Mouse (Mus musculus) liver, embryonic 14.5 days (tissue): ENCODE data around the gene Pan2. TPM values are rescaled to one million over a fixed set of nuclear protein-coding genes. Genes with fewer than 3 reads are reported as not detected.

ENCODE experiments used
- ATAC-seq: fragments of 200-750 bp; cut with Nextera tagmentation; 2 replicates; pipeline ENCODE4 v1.8.0; 2017; ENCODE audit warnings: moderate number of reproducible peaks, mild to moderate bottlenecking, moderate library complexity; ENCODE audit not compliant: insufficient read depth
- DNase-seq, 3 experiments: peaks; one replicate each; pipeline ENCODE4 v3.0.0-alpha.2; 2012 to 2013; ENCODE audit warnings: low read depth in 3 of 3, low spot score in 3 of 3
- H3K27ac ChIP-seq: fragments of 300-500 bp; sonication (generic); 2 replicates; pipeline ENCODE4 v1.5.1; 2014; ENCODE audit warnings: moderate library complexity, mild to moderate bottlenecking, control low read depth, inconsistent platforms
- H3K27me3 ChIP-seq: fragments of 300-500 bp; sonication (generic); 2 replicates; pipeline ENCODE4 v1.6.1; 2014; ENCODE audit warnings: mild to moderate bottlenecking, low read length, moderate library complexity; ENCODE audit not compliant: control insufficient read depth, insufficient read depth
- H3K36me3 ChIP-seq: fragments of 300-500 bp; sonication (generic); replicated peaks from 2 replicates; pipeline ENCODE4 v1.6.1; 2014; ENCODE audit warnings: low read depth; ENCODE audit not compliant: control insufficient read depth, insufficient read depth
- H3K4me1 ChIP-seq, 2 experiments: fragments of 200-500 bp in 1 of 2; fragments of 300-500 bp in 1 of 2; sonication (generic) in 1 of 2; replicated peaks; 2 replicates each; pipeline ENCODE4 v1.6.1; 2012 to 2014; ENCODE audit warnings: antibody characterized with exemption in 1 of 2, inconsistent platforms in 1 of 2, low read length in 1 of 2; ENCODE audit not compliant: control insufficient read depth in 2 of 2, insufficient read depth in 2 of 2
- H3K4me2 ChIP-seq: fragments of 300-500 bp; sonication (generic); 2 replicates; pipeline ENCODE4 v1.6.1; 2014; ENCODE audit warnings: low read depth, mild to moderate bottlenecking, control low read depth, moderate library complexity
- H3K4me3 ChIP-seq, 2 experiments: fragments of 200-500 bp in 1 of 2; fragments of 300-500 bp in 1 of 2; sonication (generic) in 1 of 2; 2 replicates each; pipeline ENCODE4 v1.5.1; 2012 to 2014; ENCODE audit warnings: low read depth in 2 of 2, low read length in 2 of 2, mild to moderate bottlenecking in 2 of 2, control low read depth in 1 of 2, inconsistent platforms in 1 of 2, moderate library complexity in 1 of 2; ENCODE audit not compliant: insufficient read depth in 1 of 2
- H3K9ac ChIP-seq: fragments of 300-500 bp; sonication (generic); replicated peaks from 2 replicates; pipeline ENCODE4 v1.6.1; 2014; ENCODE audit warnings: mild to moderate bottlenecking, control low read depth, moderate library complexity
- H3K9me3 ChIP-seq: fragments of 300-500 bp; sonication (generic); 2 replicates; pipeline ENCODE4 v1.6.1; 2016; ENCODE audit warnings: low read length, mixed read lengths; ENCODE audit not compliant: control insufficient read depth
- CTCF ChIP-seq: IDR thresholded peaks from 2 replicates; pipeline ENCODE4 v1.5.1; 2016; ENCODE audit warnings: antibody characterized with exemption, low read depth, control low read depth
- EP300 ChIP-seq: IDR thresholded peaks from 2 replicates; pipeline ENCODE4 v1.6.1; 2016; ENCODE audit warnings: antibody characterized with exemption, low read depth
- WGBS: fragments of 180-500 bp; shearing (Covaris S2); extraction: QIAGEN DNeasy Blood & Tissue Kit; methylation state at CpG from one replicate; pipeline ENCODE4 v1.1.7; 2014; ENCODE audit not compliant: insufficient replicate concordance; 5-methylcytosine and 5-hydroxymethylcytosine counted together
- polyA plus RNA-seq, 2 experiments: library from polyadenylated mRNA; depleted of rRNA in 1 of 2; stranded (reverse) in 1 of 2; unstranded in 1 of 2; fragments of >200 nt; fragmentation: Nextera tagmentation in 1 of 2; extraction: Ambion mirVana in 1 of 2; gene quantifications; 2 replicates each; pipeline versions ENCODE4 v1.2.1 to v1.2.3; 2012 to 2014

Pan2 gene
- polyA plus RNA-seq, 2 experiments: 10.1 to 13.3 TPM

GRCm38 (mm10) chr10:128302357-128302756 is 778 bp upstream of the Pan2 start:
- peak overlapping the region; percentile 79 for H3K4me2 ChIP-seq

GRCm38 (mm10) chr10:128302785-128303125 is 380 bp upstream of the Pan2 start:
- H3K27me3 ChIP-seq: no peaks in the 10 kb centered on the region
- peak overlapping the region; percentile 72 to 92 for H3K4me3 ChIP-seq
- no peaks in the 10 kb centered on the region for H3K36me3 ChIP-seq
- peaks cover 7 to 13% of the 10 kb centered on the region in 2 experiments for H3K4me1 ChIP-seq
- DNase-seq (no peak), ATAC-seq (peak; percentile 26)
- TF ChIP-seq CTCF: no peak
- TF ChIP-seq EP300: no peak
- H3K4me2 ChIP-seq: peak overlapping the region; percentile 79
- peak overlapping the region; percentile 96 for H3K9ac ChIP-seq
- 1% methylated on average over 9 of the region's 9 CpGs for WGBS
- peak overlapping the region; percentile 83 for H3K27ac ChIP-seq
- H3K9me3 ChIP-seq: no peaks in the 10 kb centered on the region

More at GRCm38 (mm10) chr10:128302357-128302756, 778 bp upstream of the Pan2 start:
- peaks cover 7 to 13% of the 10 kb centered on the region in 2 experiments for H3K4me1 ChIP-seq
- no peaks in the 10 kb centered on the region for H3K27me3 ChIP-seq
- no peak for TF ChIP-seq EP300
- no peak for TF ChIP-seq CTCF
- H3K9ac ChIP-seq: peak overlapping the region; percentile 96
- peak overlapping the region; percentile 72 to 92 for H3K4me3 ChIP-seq
- no peaks in the 10 kb centered on the region for H3K36me3 ChIP-seq
- ATAC-seq (no peak), DNase-seq (peak in 1 of 3 experiments; percentile 22)
- no peaks in the 10 kb centered on the region for H3K9me3 ChIP-seq
- H3K27ac ChIP-seq: peak overlapping the region; percentile 83
- WGBS: 21% methylated on average over 3 of the region's 3 CpGs

- H3K36me3 ChIP-seq: peaks cover 16% of the 10 kb centered on the region
Observed at GRCm38 (mm10) chr10:128309654-128310053, 6.5 kb downstream of the Pan2 start.

GRCm38 (mm10) chr10:128310177-128310576 is 7.0 kb downstream of the Pan2 start:
- ATAC-seq: no peak
- no peak overlapping the region for H3K27ac ChIP-seq
- no peak overlapping the region for H3K4me3 ChIP-seq
- H3K36me3 ChIP-seq: peaks cover 16% of the 10 kb centered on the region
- no peaks in the 10 kb centered on the region for H3K4me1 ChIP-seq
- no peaks in the 10 kb centered on the region for H3K9me3 ChIP-seq
- DNase-seq: no peak
- TF ChIP-seq EP300 (no peak), CTCF (no peak)
- WGBS: 81% methylated on average over 11 of the region's 11 CpGs
- no peak overlapping the region for H3K4me2 ChIP-seq
- no peak overlapping the region for H3K9ac ChIP-seq
- H3K27me3 ChIP-seq: no peaks in the 10 kb centered on the region

More at GRCm38 (mm10) chr10:128309654-128310053, 6.5 kb downstream of the Pan2 start:
- no peak for ATAC-seq
- Histone ChIP-seq H3K27ac (no peak overlapping the region), H3K27me3 (no peaks in the 10 kb centered on the region), H3K4me3 (no peak overlapping the region), H3K4me2 (no peak overlapping the region), H3K9me3 (no peaks in the 10 kb centered on the region), H3K4me1 (no peaks in the 10 kb centered on the region), H3K9ac (no peak overlapping the region)
- no peak for TF ChIP-seq CTCF
- TF ChIP-seq EP300: no peak
- DNase-seq: no peak
- WGBS: 86% methylated on average over 7 of the region's 7 CpGs

- no peaks in the 10 kb centered on the region for H3K27me3 ChIP-seq
- H3K27ac ChIP-seq: no peak overlapping the region
- H3K9ac ChIP-seq: no peak overlapping the region
- ATAC-seq: no peak
- no peaks in the 10 kb centered on the region for H3K9me3 ChIP-seq
- TF ChIP-seq EP300 (no peak), CTCF (no peak)
- H3K36me3 ChIP-seq: peaks cover 19% of the 10 kb centered on the region
- WGBS: 54% methylated on average over 4 of the region's 4 CpGs
- DNase-seq: no peak
- no peak overlapping the region for H3K4me2 ChIP-seq
- no peak overlapping the region for H3K4me3 ChIP-seq
- H3K4me1 ChIP-seq: no peaks in the 10 kb centered on the region
Observed at GRCm38 (mm10) chr10:128310902-128311301, 7.8 kb downstream of the Pan2 start.
